Mouse (Mus musculus) erythroblast, embryonic 14.5 days (primary cell): Measurements from ENCODE around the gene Idnk. TPM values are rescaled to one million over a fixed set of nuclear protein-coding genes. Genes with fewer than 3 reads are reported as not detected.
A peak's percentile ranks its signal among the peaks of the same experiment; 100 is the strongest.

Experiments
- H3K27me3 ChIP-seq: 2 replicates; pipeline ENCODE4 v1.6.1; 2012; ENCODE audit warnings: inconsistent platforms; ENCODE audit not compliant: control insufficient read depth
- H3K36me3 ChIP-seq: 2 replicates; pipeline ENCODE4 v1.6.1; 2012; ENCODE audit warnings: mild to moderate bottlenecking, inconsistent platforms; ENCODE audit not compliant: control insufficient read depth
- H3K4me1 ChIP-seq: 2 replicates; pipeline ENCODE4 v1.6.1; 2012; ENCODE audit warnings: inconsistent platforms; ENCODE audit not compliant: control insufficient read depth
- H3K4me3 ChIP-seq: replicated peaks from 2 replicates; pipeline ENCODE3; 2012; ENCODE audit warnings: moderate library complexity, mild to moderate bottlenecking, inconsistent platforms
- H3K9me3 ChIP-seq: 2 replicates; pipeline ENCODE4 v1.6.1; 2012; ENCODE audit warnings: low read length, inconsistent platforms, mixed read lengths; ENCODE audit not compliant: control insufficient read depth
- GATA1 ChIP-seq: IDR thresholded peaks from 2 replicates; pipeline ENCODE4 v1.6.1; 2012; ENCODE audit warnings: low read length, inconsistent platforms, mixed read lengths
- TAL1 ChIP-seq: IDR thresholded peaks from 3 replicates; pipeline ENCODE4 v1.6.1; 2012; ENCODE audit warnings: low read length, inconsistent platforms, mixed read lengths
- polyA plus RNA-seq: library from polyadenylated mRNA; stranded (reverse); fragments of >175 nt; gene quantifications from 2 replicates; pipeline ENCODE4 v1.2.3, GENCODE M21; 2012

Idnk gene
- polyA plus RNA-seq, 1 experiment, result 1.2 TPM

DNA sequence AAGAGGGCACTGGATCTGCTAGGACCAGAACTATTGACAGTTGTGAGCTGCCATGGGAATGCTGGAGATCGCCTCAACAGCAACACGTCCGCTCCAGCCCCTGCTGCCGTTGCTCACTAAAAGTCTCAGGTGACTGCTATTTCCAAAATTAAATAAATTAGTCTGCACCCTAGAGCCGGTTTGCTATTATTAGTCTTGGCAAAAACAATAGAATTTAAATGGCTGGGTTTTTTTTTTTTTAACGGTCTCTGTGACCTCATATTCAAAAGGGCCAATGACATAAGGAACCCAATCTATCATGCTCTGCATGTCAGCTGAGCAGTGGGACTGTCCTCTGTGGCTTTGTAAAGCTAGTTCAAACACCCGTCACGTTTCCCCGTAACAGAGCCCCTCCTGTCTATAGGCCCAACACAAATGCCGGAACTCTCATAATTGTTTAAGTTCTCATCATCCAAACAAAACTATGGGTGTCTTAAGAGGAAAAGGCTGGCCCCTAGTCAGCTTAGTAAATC lies 34.6 kb upstream of the Idnk start:
- Histone ChIP-seq H3K36me3 (peaks cover 31% of the 10 kb centered on the region), H3K4me3 (no peak overlapping the region), H3K27me3 (no peaks in the 10 kb centered on the region), H3K9me3 (no peaks in the 10 kb centered on the region), H3K4me1 (peaks cover 28% of the 10 kb centered on the region)
- no peak for TF ChIP-seq TAL1
- TF ChIP-seq GATA1, result no peak

- H3K27me3 ChIP-seq, result no peaks in the 10 kb centered on the region
- H3K4me3 ChIP-seq, result no peak overlapping the region
- TF ChIP-seq GATA1 (no peak), TAL1 (no peak)
- no peaks in the 10 kb centered on the region for H3K9me3 ChIP-seq
- H3K36me3 ChIP-seq, result peaks cover 31% of the 10 kb centered on the region
- peaks cover 29% of the 10 kb centered on the region for H3K4me1 ChIP-seq
These were observed 34.1 kb upstream of the Idnk start for GRCm38 (mm10) chr13:58123381-58123780.

DNA sequence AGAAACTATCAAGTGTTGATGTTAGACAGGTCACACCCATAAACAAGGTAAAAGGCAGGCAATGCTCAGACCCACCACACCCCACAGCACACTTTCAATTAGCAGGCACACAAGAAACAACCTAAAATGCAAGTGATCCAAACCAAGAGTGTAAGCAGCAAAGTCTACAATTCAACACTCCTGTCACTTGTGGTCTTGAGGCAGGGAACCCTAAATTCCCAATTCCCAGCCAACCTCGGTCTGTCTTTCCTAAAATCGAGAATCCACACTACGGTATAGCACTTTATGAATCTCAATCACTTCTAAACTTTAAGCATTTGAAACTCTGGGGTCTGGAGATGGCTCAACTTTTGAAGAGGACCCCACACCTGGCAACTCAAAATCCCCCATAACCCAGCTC lies 33.2 kb upstream of the Idnk start:
- Histone ChIP-seq H3K4me3 (no peak overlapping the region), H3K4me1 (peaks cover 30% of the 10 kb centered on the region), H3K36me3 (peaks cover 31% of the 10 kb centered on the region), H3K27me3 (no peaks in the 10 kb centered on the region), H3K9me3 (no peaks in the 10 kb centered on the region)
- TF ChIP-seq GATA1 (no peak), TAL1 (no peak)

GRCm38 (mm10) chr13:58124989-58125388 lies 32.5 kb upstream of the Idnk start:
- Histone ChIP-seq H3K9me3 (no peaks in the 10 kb centered on the region), H3K4me1 (peaks cover 37% of the 10 kb centered on the region), H3K36me3 (peaks cover 31% of the 10 kb centered on the region), H3K4me3 (no peak overlapping the region), H3K27me3 (no peaks in the 10 kb centered on the region)
- TF ChIP-seq TAL1, result no peak
- no peak for TF ChIP-seq GATA1

GRCm38 (mm10) chr13:58126126-58126525 lies 31.3 kb upstream of the Idnk start:
- H3K27me3 ChIP-seq, result no peaks in the 10 kb centered on the region
- peaks cover 42% of the 10 kb centered on the region for H3K4me1 ChIP-seq
- H3K4me3 ChIP-seq, result peak overlapping the region; percentile 100
- no peaks in the 10 kb centered on the region for H3K9me3 ChIP-seq
- peaks cover 31% of the 10 kb centered on the region for H3K36me3 ChIP-seq
- TF ChIP-seq GATA1 (no peak), TAL1 (no peak)

GRCm38 (mm10) chr13:58126862-58127765 lies 30.3 kb upstream of the Idnk start:
- no peak for TF ChIP-seq GATA1
- TF ChIP-seq TAL1, result no peak

GRCm38 (mm10) chr13:58127766-58128361 lies 29.6 kb upstream of the Idnk start:
- Histone ChIP-seq H3K36me3 (peaks cover 31% of the 10 kb centered on the region), H3K27me3 (no peaks in the 10 kb centered on the region; the same call in 1 of the 2 replicates), H3K4me3 (peak overlapping the region; percentile 100), H3K4me1 (peaks cover 42% of the 10 kb centered on the region), H3K9me3 (no peaks in the 10 kb centered on the region)
- no peak for TF ChIP-seq GATA1
- no peak for TF ChIP-seq TAL1

More at GRCm38 (mm10) chr13:58126862-58127765, 30.3 kb upstream of the Idnk start:
- peak overlapping the region; percentile 100 for H3K4me3 ChIP-seq
- H3K27me3 ChIP-seq, result no peaks in the 10 kb centered on the region
- H3K9me3 ChIP-seq, result no peaks in the 10 kb centered on the region
- H3K4me1 ChIP-seq, result peaks cover 42% of the 10 kb centered on the region
- peaks cover 31% of the 10 kb centered on the region for H3K36me3 ChIP-seq

GRCm38 (mm10) chr13:58128396-58128767 lies 29.1 kb upstream of the Idnk start, which contains the start of gene Hnrnpa0:
TSS of gene Hnrnpa0 (minus strand) at chr13:58128556.
- TF ChIP-seq TAL1 (no peak), GATA1 (no peak)
- H3K4me1 ChIP-seq, result peaks cover 42% of the 10 kb centered on the region
- H3K36me3 ChIP-seq, result peaks cover 31% of the 10 kb centered on the region
- no peaks in the 10 kb centered on the region; the same call in 1 of the 2 replicates for H3K27me3 ChIP-seq
- peak within 1 kb of the TSS; percentile 100 for H3K4me3 ChIP-seq
- no peaks in the 10 kb centered on the region for H3K9me3 ChIP-seq
